Mouse (Mus musculus) midbrain, embryonic 13.5 days (tissue): ENCODE data around the gene Hamp. TPM values are rescaled to one million over a fixed set of nuclear protein-coding genes. Genes with fewer than 3 reads are reported as not detected.

Experiments
- polyA plus RNA-seq: library from polyadenylated mRNA; unstranded; fragments of >200 nt; fragmentation: Nextera tagmentation; extraction: Ambion mirVana; gene quantifications from 2 replicates; pipeline ENCODE4 v1.2.1, GENCODE M21; 2015

The Hamp gene
- polyA plus RNA-seq, 1 experiment from 2014 or later: not detected

Other genes starting within 250 kb of the Hamp start
- not detected in 2 replicates for gene 2200002J24Rik, start 245.1 kb downstream of the Hamp start, polyA plus RNA-seq
- 0.62 and 1.3 TPM in 2 replicates for gene Atp4a, start 231.8 kb downstream of the Hamp start, polyA plus RNA-seq
- gene Tmem147, start 214.5 kb downstream of the Hamp start, polyA plus RNA-seq: 200 and 203 TPM in 2 replicates
- 1.1 and 2.2 TPM in 2 replicates for gene Gapdhs, start 200.4 kb downstream of the Hamp start, polyA plus RNA-seq
- gene Sbsn, start 192.6 kb downstream of the Hamp start, polyA plus RNA-seq: 2.3 TPM in 2 replicates
- gene Dmkn, start 180.3 kb downstream of the Hamp start, polyA plus RNA-seq: 0.27 and 0.57 TPM in 2 replicates
- not detected in 2 replicates for gene Krtdap, start 156.1 kb downstream of the Hamp start, polyA plus RNA-seq
- gene Ffar2, start 120.3 kb downstream of the Hamp start, polyA plus RNA-seq: 0.17 and 0.50 TPM in 2 replicates
- gene Ffar3, start 87.9 kb downstream of the Hamp start, polyA plus RNA-seq: not detected in 2 replicates
- gene Ffar1, start 82.5 kb downstream of the Hamp start, polyA plus RNA-seq: not detected in 2 replicates
- gene Cd22, start 63.7 kb downstream of the Hamp start, polyA plus RNA-seq: not detected in 2 replicates
- gene Mag, start 29.2 kb downstream of the Hamp start, polyA plus RNA-seq: 1.3 and 1.5 TPM in 2 replicates
- gene Hamp2, start 19.4 kb downstream of the Hamp start, polyA plus RNA-seq: not detected in 2 replicates
- 24.2 and 27.6 TPM in 2 replicates for gene Usf2, start 12.8 kb upstream of the Hamp start, polyA plus RNA-seq
- gene Lsr, start 29.4 kb upstream of the Hamp start, polyA plus RNA-seq: 13.5 and 16.1 TPM in 2 replicates
- 0.17 and 0.38 TPM in 2 replicates for gene Fam187b, start 29.8 kb upstream of the Hamp start, polyA plus RNA-seq
- gene Fxyd5, start 98.4 kb upstream of the Hamp start, polyA plus RNA-seq: 10.3 and 11.7 TPM in 2 replicates
- gene Fxyd7, start 107.4 kb upstream of the Hamp start, polyA plus RNA-seq: 49.2 and 50.8 TPM in 2 replicates
- 5.2 and 5.6 TPM in 2 replicates for gene Fxyd1, start 113.2 kb upstream of the Hamp start, polyA plus RNA-seq
- 0.16 and 0.30 TPM in 2 replicates for gene Lgi4, start 115.3 kb upstream of the Hamp start, polyA plus RNA-seq
- 0.47 TPM in 1 of 2 replicates, not detected in the other for gene Fxyd3, start 132.7 kb upstream of the Hamp start, polyA plus RNA-seq
- gene Hpn, start 171.3 kb upstream of the Hamp start, polyA plus RNA-seq: 0.18 and 0.59 TPM in 2 replicates
- 1.2 and 2.7 TPM in 2 replicates for gene Scn1b, start 183.0 kb upstream of the Hamp start, polyA plus RNA-seq
- gene Gramd1a, start 211.9 kb upstream of the Hamp start, polyA plus RNA-seq: 213 and 241 TPM in 2 replicates